Mouse (Mus musculus) intestine, embryonic 14.5 days (tissue): ENCODE measurements around the gene Frmd8. TPM values are rescaled to one million over a fixed set of nuclear protein-coding genes. Genes with fewer than 3 reads are reported as not detected.

Experiments
- ATAC-seq: fragments of 200-750 bp; cut with Nextera tagmentation; replicated peaks from 2 replicates; pipeline ENCODE4 v1.8.0; 2017; ENCODE audit warnings: low read depth, moderate number of reproducible peaks, moderate TSS enrichment, moderate library complexity; ENCODE audit not compliant: low FRiP score, low TSS enrichment
- DNase-seq: peaks from one replicate; pipeline ENCODE4 v3.0.0-alpha.2; 2018; ENCODE audit warnings: low spot score
- H3K27ac ChIP-seq: fragments of 300-500 bp; sonication (generic); 2 replicates; pipeline ENCODE4 v1.5.1; 2014; ENCODE audit warnings: low read depth, mild to moderate bottlenecking, control low read depth
- H3K27me3 ChIP-seq: fragments of 300-500 bp; sonication (generic); replicated peaks from 2 replicates; pipeline ENCODE4 v1.6.1; 2014; ENCODE audit warnings: low read length, control low read depth; ENCODE audit not compliant: control insufficient read depth, insufficient read depth
- H3K36me3 ChIP-seq: fragments of 300-500 bp; sonication (generic); 2 replicates; pipeline ENCODE4 v1.6.1; 2014; ENCODE audit warnings: low read length, control low read depth; ENCODE audit not compliant: control insufficient read depth, insufficient read depth
- H3K4me1 ChIP-seq: fragments of 300-500 bp; sonication (generic); replicated peaks from 2 replicates; pipeline ENCODE4 v1.6.1; 2014; ENCODE audit warnings: low read length, control low read depth, mixed read lengths; ENCODE audit not compliant: control insufficient read depth, insufficient read depth
- H3K4me2 ChIP-seq: fragments of 300-500 bp; sonication (generic); 2 replicates; pipeline ENCODE4 v1.6.1; 2014; ENCODE audit warnings: low read length
- H3K4me3 ChIP-seq: fragments of 300-500 bp; sonication (generic); 2 replicates; pipeline ENCODE4 v1.5.1; 2014; ENCODE audit warnings: low read depth, low read length, control low read depth, mixed read lengths
- H3K9ac ChIP-seq: fragments of 300-500 bp; sonication (generic); 2 replicates; pipeline ENCODE4 v1.6.1; 2014; ENCODE audit warnings: mild to moderate bottlenecking, low read length
- H3K9me3 ChIP-seq: fragments of 300-500 bp; sonication (generic); 2 replicates; pipeline ENCODE4 v1.6.1; 2016; ENCODE audit warnings: low read length, control low read depth; ENCODE audit not compliant: control insufficient read depth
- WGBS: fragments of 180-500 bp; shearing (Covaris S2); extraction: QIAGEN DNeasy Blood & Tissue Kit; methylation state at CpG from one replicate; pipeline ENCODE4 v1.1.7; 2014; 5-methylcytosine and 5-hydroxymethylcytosine counted together
- polyA plus RNA-seq: library from polyadenylated mRNA; unstranded; fragments of >200 nt; fragmentation: Nextera tagmentation; extraction: Ambion mirVana; gene quantifications from 2 replicates; pipeline ENCODE4 v1.2.1, GENCODE M21; 2014

Gene Frmd8
- polyA plus RNA-seq, 1 experiment from 2014 or later, result 18.9 TPM

- Histone ChIP-seq H3K27me3 (no peaks in the 10 kb centered on the region), H3K4me2 (no peak overlapping the region), H3K27ac (no peak overlapping the region), H3K4me1 (peaks cover 49% of the 10 kb centered on the region), H3K9ac (no peak overlapping the region), H3K4me3 (no peak overlapping the region), H3K36me3 (no peaks in the 10 kb centered on the region), H3K9me3 (no peaks in the 10 kb centered on the region)
- 87% methylated on average over 3 of the region's 3 CpGs for WGBS
- ATAC-seq (no peak), DNase-seq (no peak)
Observed at GRCm38 (mm10) chr19:5813567-5813966, 61.5 kb downstream of the Frmd8 start.

- Histone ChIP-seq H3K4me3 (no peak overlapping the region), H3K9me3 (no peaks in the 10 kb centered on the region), H3K36me3 (no peaks in the 10 kb centered on the region), H3K4me2 (peak overlapping the region; percentile 22; the same call in 1 of the 2 replicates), H3K27me3 (no peaks in the 10 kb centered on the region), H3K4me1 (peaks cover 41% of the 10 kb centered on the region), H3K27ac (peak overlapping the region; percentile 89), H3K9ac (no peak overlapping the region)
- WGBS, result 37% methylated on average over 7 of the region's 7 CpGs
- ATAC-seq, result peak; percentile 82
- no peak for DNase-seq
Observed at GRCm38 (mm10) chr19:5811771-5812504, 63.1 kb downstream of the Frmd8 start.

- Histone ChIP-seq H3K27ac (peak overlapping the region; percentile 89), H3K36me3 (no peaks in the 10 kb centered on the region), H3K9me3 (no peaks in the 10 kb centered on the region), H3K27me3 (no peaks in the 10 kb centered on the region), H3K9ac (peak overlapping the region; percentile 11; the same call in 1 of the 2 replicates), H3K4me1 (peaks cover 51% of the 10 kb centered on the region), H3K4me2 (no peak overlapping the region), H3K4me3 (no peak overlapping the region)
- ATAC-seq, result no peak
- DNase-seq, result no peak
- 62% methylated on average over 9 of the region's 9 CpGs for WGBS
Observed at GRCm38 (mm10) chr19:5810840-5811563, 64.1 kb downstream of the Frmd8 start.

DNA sequence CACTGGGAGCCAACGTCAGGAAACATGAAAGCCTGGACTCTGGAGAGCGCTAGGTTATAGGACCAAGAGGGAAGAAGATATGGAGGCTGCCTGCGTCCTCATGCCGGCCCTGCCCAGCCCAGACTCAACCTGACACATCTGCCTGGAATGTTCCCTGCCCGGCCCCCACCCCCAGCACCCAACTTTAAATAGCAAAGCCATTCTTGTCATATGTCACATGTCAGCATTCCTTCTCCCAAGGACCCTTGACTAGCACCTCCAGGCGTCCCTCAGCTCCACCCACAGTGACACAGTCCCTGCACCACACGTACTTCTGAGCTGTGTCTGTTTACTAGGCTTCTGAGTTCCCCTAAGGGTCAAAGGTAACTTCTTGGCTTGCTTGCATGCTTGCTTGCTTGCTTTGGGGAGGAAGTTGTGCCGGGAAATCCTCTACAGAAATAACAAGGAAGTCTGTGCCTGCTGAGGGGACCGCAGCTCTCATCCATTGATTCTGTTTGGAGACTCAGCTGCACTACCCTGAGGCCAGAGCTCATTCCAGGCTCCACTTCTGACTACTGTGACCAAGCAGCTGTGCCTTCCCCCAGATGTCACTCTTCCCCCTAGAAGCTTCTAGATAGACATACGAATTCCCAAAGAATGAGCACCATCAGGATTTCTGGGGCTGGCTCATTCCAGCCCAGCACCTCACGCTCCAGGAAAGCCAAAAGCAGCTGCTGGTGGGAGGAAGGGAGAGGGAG lies 64.8 kb downstream of the Frmd8 start:
- H3K27me3 ChIP-seq, result no peaks in the 10 kb centered on the region
- no peak overlapping the region for H3K4me3 ChIP-seq
- 25% methylated on average over 11 of the region's 11 CpGs for WGBS
- ATAC-seq (peak; percentile 59), DNase-seq (peak; percentile 79)
- no peaks in the 10 kb centered on the region for H3K36me3 ChIP-seq
- peak overlapping the region; percentile 11; the same call in 1 of the 2 replicates for H3K9ac ChIP-seq
- peak overlapping the region; percentile 89 for H3K27ac ChIP-seq
- H3K4me1 ChIP-seq, result peaks cover 54% of the 10 kb centered on the region
- H3K4me2 ChIP-seq, result peak overlapping the region; percentile 20; the same call in 1 of the 2 replicates
- H3K9me3 ChIP-seq, result no peaks in the 10 kb centered on the region

- peaks cover 60% of the 10 kb centered on the region for H3K4me1 ChIP-seq
- DNase-seq, result no peak
- no peaks in the 10 kb centered on the region for H3K36me3 ChIP-seq
- ATAC-seq, result peak; percentile 26
- no peaks in the 10 kb centered on the region for H3K9me3 ChIP-seq
- peak overlapping the region; percentile 89 for H3K27ac ChIP-seq
- H3K9ac ChIP-seq, result peak overlapping the region; percentile 11; the same call in 1 of the 2 replicates
- 44% methylated on average over 7 of the region's 7 CpGs for WGBS
- H3K4me2 ChIP-seq, result peak overlapping the region; percentile 20; the same call in 1 of the 2 replicates
- H3K27me3 ChIP-seq, result no peaks in the 10 kb centered on the region
- H3K4me3 ChIP-seq, result no peak overlapping the region
Observed at GRCm38 (mm10) chr19:5809712-5810089, 65.4 kb downstream of the Frmd8 start.

- Histone ChIP-seq H3K27ac (peak overlapping the region; percentile 89), H3K4me2 (no peak overlapping the region), H3K36me3 (no peaks in the 10 kb centered on the region), H3K4me1 (peaks cover 66% of the 10 kb centered on the region), H3K27me3 (no peaks in the 10 kb centered on the region), H3K4me3 (no peak overlapping the region), H3K9me3 (no peaks in the 10 kb centered on the region), H3K9ac (no peak overlapping the region)
- DNase-seq (no peak), ATAC-seq (no peak)
- 55% methylated on average over 14 of the region's 14 CpGs for WGBS
Observed at GRCm38 (mm10) chr19:5808955-5809711, 65.9 kb downstream of the Frmd8 start.

- Histone ChIP-seq H3K9me3 (no peaks in the 10 kb centered on the region), H3K36me3 (no peaks in the 10 kb centered on the region), H3K4me3 (no peak overlapping the region), H3K9ac (no peak overlapping the region), H3K27ac (no peak overlapping the region), H3K27me3 (no peaks in the 10 kb centered on the region), H3K4me1 (peaks cover 73% of the 10 kb centered on the region), H3K4me2 (no peak overlapping the region)
- DNase-seq, result no peak
- 80% methylated on average over 2 of the region's 3 CpGs for WGBS
- ATAC-seq, result no peak
Observed at GRCm38 (mm10) chr19:5807740-5808139, 67.3 kb downstream of the Frmd8 start.

GRCm38 (mm10) chr19:5806809-5807205 lies 68.3 kb downstream of the Frmd8 start:
- DNase-seq (no peak), ATAC-seq (no peak)
- Histone ChIP-seq H3K4me2 (peak overlapping the region; percentile 26), H3K27ac (peak overlapping the region; percentile 98), H3K4me1 (peaks cover 66% of the 10 kb centered on the region), H3K9me3 (no peaks in the 10 kb centered on the region), H3K27me3 (no peaks in the 10 kb centered on the region), H3K9ac (0 out of 2 replicates have a peak overlapping the region, but pooled peaks have one; percentile 13), H3K4me3 (no peak overlapping the region), H3K36me3 (no peaks in the 10 kb centered on the region)
- WGBS, result 27% methylated on average over 6 of the region's 6 CpGs
